Mouse (Mus musculus) kidney, adult 18-20 months (tissue): ENCODE data around the gene Pigk.

Experiments
- DNase-seq: peaks from one replicate; pipeline ENCODE4 v3.0.0; 2021

The Pigk gene

GRCm38 (mm10) chr3:153018051-153018450 lies 304.2 kb downstream of the Pigk start:
- no peak for DNase-seq

DNA sequence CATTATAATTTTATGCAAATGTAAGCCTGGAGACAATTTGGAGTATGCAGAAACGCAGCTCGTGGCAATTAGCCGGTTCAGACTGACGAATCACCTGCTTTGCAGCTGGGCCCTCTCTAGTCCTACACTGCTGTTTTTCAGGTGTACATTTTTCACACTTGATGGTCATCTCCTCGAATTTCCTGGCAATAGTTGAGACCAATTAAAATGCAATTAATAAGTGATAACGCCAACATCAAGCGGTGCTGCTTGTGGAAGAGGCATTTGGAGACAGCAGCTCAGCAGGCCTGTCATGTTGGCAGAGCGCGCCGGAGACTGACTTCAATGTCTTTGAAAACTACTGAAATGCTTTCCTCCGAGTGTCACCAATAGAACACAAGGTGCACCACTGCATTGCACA lies 310.1 kb downstream of the Pigk start:
- no peak for DNase-seq
